Mouse (Mus musculus): ENCODE results near the gene Olfr593. TPM values are rescaled to one million over a fixed set of nuclear protein-coding genes. Genes with fewer than 3 reads are reported as not detected.
"Not testable (repeated sequence)": the region's sequence is repeated elsewhere in the genome, so short reads cannot be mapped to it uniquely, and the experiment has no call there.

The Olfr593 gene
- polyA plus RNA-seq (2014; fragmentation: Nextera tagmentation; extraction: Ambion mirVana), result not detected in 2 replicates

DNA sequence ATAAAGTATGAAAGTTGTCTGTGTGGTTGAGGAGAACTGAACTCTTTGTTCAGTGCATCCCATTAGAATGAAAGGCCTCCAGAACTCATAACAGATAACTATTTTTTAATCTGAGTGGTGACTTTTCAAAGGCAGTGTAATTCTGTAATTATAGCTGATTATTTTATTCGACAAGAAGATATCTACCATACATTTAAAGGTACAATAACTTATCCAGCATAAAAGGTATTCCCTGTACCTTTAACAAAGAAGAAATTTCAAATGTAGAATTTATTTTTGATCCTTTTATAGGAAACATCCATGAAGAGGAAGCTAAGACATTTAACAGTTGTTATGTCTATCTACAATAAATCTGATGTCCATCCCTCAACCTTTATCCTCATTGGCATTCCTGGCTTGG is at the start of gene Olfr593:
Gene Olfr593, plus strand, starts transcription at position 301 of the 400 bp plus-strand sequence.
- no peak for TF ChIP-seq CTCF (IDR thresholded peaks at IDR 0.05; ENCODE audit: low read depth)
- Histone ChIP-seq H3K4me1 (ENCODE audit: insufficient read depth) (no peaks in the 10 kb centered on the region), H3K27ac (ENCODE audit: low read depth) (no peak within 1 kb of the TSS), H3K9ac (no peak within 1 kb of the TSS), H3K36me3 (ENCODE audit: insufficient read depth) (no peaks in the 10 kb centered on the region), H3K4me3 (ENCODE audit: low read depth, low read length) (no peak within 1 kb of the TSS), H3K4me2 (no peak within 1 kb of the TSS), H3K27me3 (ENCODE audit: insufficient read depth, low read length) (no peaks in the 10 kb centered on the region), H3K9me3 (ENCODE audit: low read depth, low read length) (no peaks in the 10 kb centered on the region)
- no peak for ATAC-seq (ENCODE audit: insufficient read depth)
- 67% methylated on average over 1 of the region's 1 CpGs for WGBS
- no peak for DNase-seq

DNA sequence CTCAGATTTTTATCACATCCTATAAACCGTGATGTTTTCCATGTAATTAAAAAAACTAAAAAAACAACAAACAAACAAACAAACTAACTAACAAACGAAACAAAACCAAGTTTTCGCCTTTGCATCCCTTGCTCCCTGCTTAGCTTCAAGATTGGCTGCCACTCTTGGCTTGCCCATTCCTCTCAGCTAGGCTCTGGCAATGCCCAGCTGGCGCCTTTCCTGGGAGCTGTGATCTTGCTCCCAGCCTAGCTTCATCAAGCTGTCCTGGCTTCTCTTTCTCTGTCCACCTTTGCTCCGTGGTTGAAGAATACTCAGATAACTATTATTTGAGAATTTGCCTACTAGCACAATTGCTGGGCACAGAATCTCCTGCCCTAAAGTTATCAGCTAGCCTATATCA is 42.0 kb upstream of the Olfr593 start:
- Histone ChIP-seq H3K4me3 (ENCODE audit: low read depth, low read length) (no peak overlapping the region), H3K27me3 (ENCODE audit: insufficient read depth, low read length) (no peaks in the 10 kb centered on the region), H3K9ac (no peak overlapping the region), H3K27ac (ENCODE audit: low read depth) (no peak overlapping the region), H3K9me3 (ENCODE audit: low read depth, low read length) (no peaks in the 10 kb centered on the region), H3K4me2 (no peak overlapping the region), H3K36me3 (ENCODE audit: insufficient read depth) (no peaks in the 10 kb centered on the region), H3K4me1 (ENCODE audit: insufficient read depth) (no peaks in the 10 kb centered on the region)
- WGBS, result 68% methylated on average over 5 of the region's 5 CpGs
- no peak for DNase-seq
- TF ChIP-seq CTCF (IDR thresholded peaks at IDR 0.05; ENCODE audit: low read depth), result no peak
- no peak for ATAC-seq (ENCODE audit: insufficient read depth)

DNA sequence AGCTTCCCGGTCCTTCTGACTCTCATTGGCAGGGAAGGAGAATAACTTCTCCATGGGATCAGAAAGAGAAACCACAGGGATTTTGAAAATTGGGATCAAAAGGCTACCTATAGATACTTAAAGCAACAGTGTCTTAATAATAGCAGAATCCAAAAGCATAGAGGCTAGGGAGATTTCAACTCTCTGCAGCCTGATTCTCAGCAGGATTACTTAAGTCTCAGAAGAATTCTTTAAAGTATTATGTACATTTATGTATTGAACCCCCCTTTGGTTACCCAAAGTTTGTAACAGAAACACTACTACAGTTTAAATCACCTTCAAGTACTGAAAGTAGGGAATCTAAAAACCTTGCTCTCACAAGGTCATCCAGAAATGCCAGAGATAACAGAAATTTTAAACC is 33.4 kb upstream of the Olfr593 start, which contains the start of gene Olfr591:
Gene Olfr591, minus strand, starts transcription at position 101 of the 400 bp plus-strand sequence.
- TF ChIP-seq CTCF (IDR thresholded peaks at IDR 0.05; ENCODE audit: low read depth), result no peak
- Histone ChIP-seq H3K4me2 (no peak within 1 kb of the TSS), H3K27ac (ENCODE audit: low read depth) (no peak within 1 kb of the TSS), H3K4me1 (ENCODE audit: insufficient read depth) (no peaks in the 10 kb centered on the region), H3K27me3 (ENCODE audit: insufficient read depth, low read length) (no peaks in the 10 kb centered on the region), H3K36me3 (ENCODE audit: insufficient read depth) (no peaks in the 10 kb centered on the region), H3K9ac (no peak within 1 kb of the TSS), H3K9me3 (ENCODE audit: low read depth, low read length) (no peaks in the 10 kb centered on the region), H3K4me3 (ENCODE audit: low read depth, low read length) (no peak within 1 kb of the TSS)
- ATAC-seq (ENCODE audit: insufficient read depth), result no peak
- 68% methylated on average over 1 of the region's 1 CpGs for WGBS
- DNase-seq, result no peak

DNA sequence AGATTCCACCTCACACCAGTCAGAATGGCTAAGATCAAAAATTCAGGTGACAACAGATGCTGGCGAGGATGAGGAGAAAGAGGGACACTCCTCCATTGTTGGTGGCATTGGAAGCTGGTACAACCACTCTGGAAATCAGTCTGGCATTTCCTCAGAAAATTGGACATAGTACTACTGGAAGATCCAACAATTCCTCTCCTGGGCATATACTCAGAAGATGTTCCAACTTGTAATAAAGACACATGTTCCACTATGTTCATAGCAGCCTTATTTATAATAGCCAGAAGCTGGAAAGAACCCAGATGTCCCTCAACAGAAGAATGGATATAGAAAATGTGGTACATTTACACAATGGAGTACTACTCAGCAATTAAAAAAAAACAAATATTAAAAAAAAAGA is 27.2 kb upstream of the Olfr593 start, which contains the start of gene Olfr592:
Gene Olfr592, plus strand, starts transcription at position 301 of the 400 bp plus-strand sequence.
- WGBS, result 72% methylated on average over 1 of the region's 1 CpGs
- not testable (repeated sequence) for H3K4me1 ChIP-seq (ENCODE audit: insufficient read depth); H3K4me2 ChIP-seq; H3K27me3 ChIP-seq (ENCODE audit: insufficient read depth, low read length); H3K27ac ChIP-seq (ENCODE audit: low read depth); ATAC-seq (ENCODE audit: insufficient read depth); H3K9ac ChIP-seq; H3K9me3 ChIP-seq (ENCODE audit: low read depth, low read length); H3K4me3 ChIP-seq (ENCODE audit: low read depth, low read length); H3K36me3 ChIP-seq (ENCODE audit: insufficient read depth); DNase-seq

DNA sequence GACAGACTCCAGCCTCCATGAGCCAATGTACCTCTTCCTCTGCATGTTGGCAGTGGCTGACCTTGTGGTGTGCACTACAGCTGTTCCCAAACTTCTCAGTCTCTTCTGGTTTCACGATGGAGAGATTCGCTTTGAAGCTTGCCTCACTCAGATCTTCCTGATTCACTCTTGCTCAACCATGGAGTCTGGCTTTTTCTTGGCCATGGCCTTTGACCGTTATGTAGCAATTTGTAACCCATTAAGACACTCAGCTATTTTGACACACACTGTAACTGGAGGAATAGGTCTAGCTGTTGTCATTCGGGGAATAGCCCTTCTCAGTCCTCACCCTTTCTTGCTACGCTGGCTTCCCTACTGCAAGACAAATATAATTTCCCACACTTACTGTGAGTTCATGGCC is 388 bp downstream of the Olfr593 start:
- H3K4me3 ChIP-seq (ENCODE audit: low read depth, low read length); ATAC-seq (ENCODE audit: insufficient read depth); H3K36me3 ChIP-seq (ENCODE audit: insufficient read depth); H3K4me2 ChIP-seq; DNase-seq; H3K9me3 ChIP-seq (ENCODE audit: low read depth, low read length); H3K4me1 ChIP-seq (ENCODE audit: insufficient read depth); H3K27ac ChIP-seq (ENCODE audit: low read depth); H3K9ac ChIP-seq; H3K27me3 ChIP-seq (ENCODE audit: insufficient read depth, low read length): not testable (repeated sequence)
- WGBS, result 80% methylated on average over 5 of the region's 5 CpGs

DNA sequence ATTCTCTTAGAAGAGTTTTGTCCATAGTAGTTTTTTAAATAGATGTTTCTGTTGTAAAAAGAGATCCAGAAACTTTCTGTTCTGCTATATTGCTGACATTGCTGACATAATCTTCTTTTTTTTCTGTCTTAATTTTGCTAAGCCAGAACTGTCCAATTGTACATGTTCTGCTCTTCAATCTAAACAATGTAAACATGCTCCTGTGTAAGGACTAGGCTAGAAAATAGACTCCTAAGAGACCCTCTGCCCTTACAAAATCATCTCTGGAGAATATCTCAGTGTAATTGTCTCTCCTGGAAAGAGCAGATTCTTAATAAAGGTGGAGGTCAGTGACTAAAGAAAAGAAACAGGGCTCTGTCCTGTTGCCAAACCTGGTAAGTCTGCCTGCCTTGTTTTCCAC is 5.0 kb downstream of the Olfr593 start, which contains the start of gene Olfr594:
Gene Olfr594, plus strand, starts transcription at position 301 of the 400 bp plus-strand sequence.
- no peak within 1 kb of the TSS for H3K4me3 ChIP-seq (ENCODE audit: low read depth, low read length)
- no peak for DNase-seq
- H3K27ac ChIP-seq (ENCODE audit: low read depth), result no peak within 1 kb of the TSS
- no peaks in the 10 kb centered on the region for H3K36me3 ChIP-seq (ENCODE audit: insufficient read depth)
- no peak for ATAC-seq (ENCODE audit: insufficient read depth)
- no peak for TF ChIP-seq CTCF (IDR thresholded peaks at IDR 0.05; ENCODE audit: low read depth)
- H3K4me2 ChIP-seq, result no peak within 1 kb of the TSS
- H3K4me1 ChIP-seq (ENCODE audit: insufficient read depth), result no peaks in the 10 kb centered on the region
- no peak within 1 kb of the TSS for H3K9ac ChIP-seq
- H3K27me3 ChIP-seq (ENCODE audit: insufficient read depth, low read length), result no peaks in the 10 kb centered on the region
- H3K9me3 ChIP-seq (ENCODE audit: low read depth, low read length), result no peaks in the 10 kb centered on the region

DNA sequence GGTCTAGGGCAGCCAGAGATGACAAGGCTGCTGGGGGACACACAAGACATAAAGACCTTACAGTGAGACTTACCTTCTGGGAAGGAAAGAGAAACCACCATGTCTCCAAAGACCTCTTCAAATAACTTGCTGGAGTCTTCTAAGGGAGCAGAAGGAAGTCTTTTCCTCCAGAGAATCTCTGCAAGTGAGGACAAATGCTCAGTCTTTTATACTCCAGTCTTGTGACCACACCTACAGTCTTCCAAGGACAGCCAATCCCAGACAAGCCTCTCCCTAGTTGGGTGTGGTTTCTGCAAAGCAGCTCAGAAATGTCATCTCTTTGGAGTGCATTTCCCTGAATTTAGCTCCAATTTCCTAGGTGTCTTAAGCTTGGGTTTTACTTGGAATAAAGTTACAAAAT is 40.7 kb downstream of the Olfr593 start, which contains the start of gene Usp17ld:
Gene Usp17ld, minus strand, starts transcription at position 101 of the 400 bp plus-strand sequence.
- not testable (repeated sequence) for ATAC-seq (ENCODE audit: insufficient read depth); H3K27ac ChIP-seq (ENCODE audit: low read depth); H3K4me1 ChIP-seq (ENCODE audit: insufficient read depth); H3K36me3 ChIP-seq (ENCODE audit: insufficient read depth); H3K4me2 ChIP-seq; H3K9me3 ChIP-seq (ENCODE audit: low read depth, low read length); H3K9ac ChIP-seq; H3K4me3 ChIP-seq (ENCODE audit: low read depth, low read length); DNase-seq; H3K27me3 ChIP-seq (ENCODE audit: insufficient read depth, low read length)

Small RNA genes lying within 50 kb of the gene (microRNA-seq; reads per million reads assigned to microRNA genes)
- gene Gm25171 (ENCODE audit: borderline number of aligned reads), result not detected

Other genes starting within 250 kb of the Olfr593 start
- gene Olfr576, start 249.2 kb upstream of the Olfr593 start, polyA plus RNA-seq (2014; fragmentation: Nextera tagmentation; extraction: Ambion mirVana), result not detected in 2 replicates
- not detected in 2 replicates for gene Olfr577, start 235.9 kb upstream of the Olfr593 start, polyA plus RNA-seq (2014; fragmentation: Nextera tagmentation; extraction: Ambion mirVana)
- gene Olfr578, start 222.5 kb upstream of the Olfr593 start, polyA plus RNA-seq (2014; fragmentation: Nextera tagmentation; extraction: Ambion mirVana), result not detected in 2 replicates
- not detected in 2 replicates for gene Olfr582, start 173.8 kb upstream of the Olfr593 start, polyA plus RNA-seq (2014; fragmentation: Nextera tagmentation; extraction: Ambion mirVana)
- gene Olfr583, start 160.6 kb upstream of the Olfr593 start, polyA plus RNA-seq (2014; fragmentation: Nextera tagmentation; extraction: Ambion mirVana), result not detected in 2 replicates
- not detected in 2 replicates for gene Olfr584, start 130.0 kb upstream of the Olfr593 start, polyA plus RNA-seq (2014; fragmentation: Nextera tagmentation; extraction: Ambion mirVana)
- gene Olfr585, start 114.1 kb upstream of the Olfr593 start, polyA plus RNA-seq (2014; fragmentation: Nextera tagmentation; extraction: Ambion mirVana), result not detected in 2 replicates
- not detected in 2 replicates for gene Olfr586, start 86.2 kb upstream of the Olfr593 start, polyA plus RNA-seq (2014; fragmentation: Nextera tagmentation; extraction: Ambion mirVana)
- gene Olfr588-ps1, start 71.0 kb upstream of the Olfr593 start, polyA plus RNA-seq (2014; fragmentation: Nextera tagmentation; extraction: Ambion mirVana), result not detected in 2 replicates
- gene Olfr589, start 55.5 kb upstream of the Olfr593 start, polyA plus RNA-seq (2014; fragmentation: Nextera tagmentation; extraction: Ambion mirVana), result not detected in 2 replicates
- not detected in 2 replicates for gene Olfr591, start 33.5 kb upstream of the Olfr593 start, polyA plus RNA-seq (2014; fragmentation: Nextera tagmentation; extraction: Ambion mirVana)
- gene Olfr592, start 27.1 kb upstream of the Olfr593 start, polyA plus RNA-seq (2014; fragmentation: Nextera tagmentation; extraction: Ambion mirVana), result not detected in 2 replicates
- gene Olfr594, start 5.1 kb downstream of the Olfr593 start, polyA plus RNA-seq (2014; fragmentation: Nextera tagmentation; extraction: Ambion mirVana), result not detected in 2 replicates
- gene Usp17ld, start 40.6 kb downstream of the Olfr593 start, polyA plus RNA-seq (2014; fragmentation: Nextera tagmentation; extraction: Ambion mirVana), result not detected in 2 replicates
- gene Olfr596, start 93.8 kb downstream of the Olfr593 start, polyA plus RNA-seq (2014; fragmentation: Nextera tagmentation; extraction: Ambion mirVana), result not detected in 2 replicates
- not detected in 2 replicates for gene Olfr597, start 104.5 kb downstream of the Olfr593 start, polyA plus RNA-seq (2014; fragmentation: Nextera tagmentation; extraction: Ambion mirVana)
- not detected in 2 replicates for gene Olfr598, start 111.7 kb downstream of the Olfr593 start, polyA plus RNA-seq (2014; fragmentation: Nextera tagmentation; extraction: Ambion mirVana)
- not detected in 2 replicates for gene Olfr599, start 124.1 kb downstream of the Olfr593 start, polyA plus RNA-seq (2014; fragmentation: Nextera tagmentation; extraction: Ambion mirVana)
- gene Olfr600, start 137.8 kb downstream of the Olfr593 start, polyA plus RNA-seq (2014; fragmentation: Nextera tagmentation; extraction: Ambion mirVana), result not detected in 2 replicates
- gene Olfr601, start 150.8 kb downstream of the Olfr593 start, polyA plus RNA-seq (2014; fragmentation: Nextera tagmentation; extraction: Ambion mirVana), result not detected in 2 replicates
- not detected in 2 replicates for gene Olfr603, start 174.3 kb downstream of the Olfr593 start, polyA plus RNA-seq (2014; fragmentation: Nextera tagmentation; extraction: Ambion mirVana)
- gene Usp17lc, start 203.2 kb downstream of the Olfr593 start, polyA plus RNA-seq (2014; fragmentation: Nextera tagmentation; extraction: Ambion mirVana), result not detected in 2 replicates
- gene Olfr605, start 233.6 kb downstream of the Olfr593 start, polyA plus RNA-seq (2014; fragmentation: Nextera tagmentation; extraction: Ambion mirVana), result not detected in 2 replicates
- not detected in 2 replicates for gene Olfr606, start 237.2 kb downstream of the Olfr593 start, polyA plus RNA-seq (2014; fragmentation: Nextera tagmentation; extraction: Ambion mirVana)

Data from lung, embryonic 14.5 days (tissue).